Mouse (Mus musculus) splenic B cell, adult 2 months (primary cell): ENCODE results near the gene Ttc37.
A peak's percentile ranks its signal among the peaks of the same experiment; 100 is the strongest.

Experiments used
- DNase-seq: peaks from one replicate; pipeline ENCODE4 v3.0.0-alpha.2; 2011; ENCODE audit warnings: low read depth, low spot score
- H3K27me3 ChIP-seq: 2 replicates; pipeline ENCODE4 v1.6.1; 2012; ENCODE audit warnings: mild to moderate bottlenecking, low read length, moderate library complexity, mixed read lengths; ENCODE audit not compliant: control insufficient read depth, poor library complexity, insufficient read depth, severe bottlenecking
- H3K36me3 ChIP-seq: 2 replicates; pipeline ENCODE4 v1.6.1; 2012; ENCODE audit warnings: mild to moderate bottlenecking, low read length, moderate library complexity, mixed read lengths; ENCODE audit not compliant: control insufficient read depth, poor library complexity, insufficient read depth, severe bottlenecking

Ttc37 gene

GRCm38 (mm10) chr13:76195431-76196138 lies 97.1 kb downstream of the Ttc37 start:
- Histone ChIP-seq H3K27me3 (no peaks in the 10 kb centered on the region; the same call in 1 of the 2 replicates), H3K36me3 (peaks cover 4% of the 10 kb centered on the region; the same call in 1 of the 2 replicates)
- no peak for DNase-seq

DNA sequence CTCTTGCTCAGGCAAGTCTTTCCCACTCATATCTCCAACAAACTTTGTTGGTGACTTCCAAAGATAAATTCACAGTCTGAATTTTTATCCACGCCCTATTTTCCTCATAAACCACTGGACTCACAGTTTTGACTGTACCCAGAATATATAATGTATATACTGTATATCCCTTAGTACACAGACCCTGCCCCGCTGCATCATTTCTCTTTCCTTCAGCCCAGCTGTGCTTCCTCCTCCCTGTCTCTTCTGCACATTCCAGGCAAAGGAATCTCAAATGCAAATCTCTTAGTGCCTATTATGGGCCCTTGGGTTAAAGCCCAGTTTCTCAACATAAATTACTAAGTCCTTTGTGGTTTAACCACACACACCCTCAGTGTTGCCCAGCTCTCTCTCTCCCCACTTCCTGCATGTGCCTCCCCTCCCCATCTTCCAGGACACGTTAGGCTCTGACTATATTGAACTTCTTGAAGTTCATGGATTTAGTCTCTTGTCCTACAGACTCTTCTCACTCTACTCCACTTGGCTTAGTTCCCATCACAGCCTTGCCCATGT lies 98.8 kb downstream of the Ttc37 start:
- no peaks in the 10 kb centered on the region; the same call in 1 of the 2 replicates for H3K27me3 ChIP-seq
- DNase-seq: no peak
- 0 out of 2 replicates have a peak, but pooled peaks cover 2% of the 10 kb centered on the region for H3K36me3 ChIP-seq

- Histone ChIP-seq H3K36me3 (no peaks in the 10 kb centered on the region), H3K27me3 (no peaks in the 10 kb centered on the region; the same call in 1 of the 2 replicates)
- DNase-seq: no peak
Measured at GRCm38 (mm10) chr13:76199943-76200342, 101.4 kb downstream of the Ttc37 start.

- no peaks in the 10 kb centered on the region for H3K36me3 ChIP-seq
- no peak for DNase-seq
- no peaks in the 10 kb centered on the region for H3K27me3 ChIP-seq
Measured at GRCm38 (mm10) chr13:76214928-76215327, 116.4 kb downstream of the Ttc37 start.

DNA sequence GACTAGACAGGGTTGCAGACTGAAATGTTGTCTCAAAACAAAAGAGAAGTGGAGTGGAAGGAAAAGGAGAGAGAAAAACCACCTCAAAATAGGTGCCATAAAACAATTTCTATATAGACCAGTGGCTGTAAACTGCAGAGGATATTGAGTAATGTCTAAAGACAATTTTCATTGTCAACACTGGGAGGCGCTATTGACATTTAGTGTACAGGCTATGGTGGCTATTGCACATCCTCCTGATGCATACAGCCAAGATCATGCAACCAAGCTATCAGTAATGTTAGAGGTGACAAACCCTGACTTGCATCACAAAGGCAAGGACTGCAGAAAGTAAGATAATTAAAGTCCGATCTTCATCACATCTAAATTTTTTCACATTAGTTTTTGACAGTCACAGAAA lies 116.9 kb downstream of the Ttc37 start:
- Histone ChIP-seq H3K36me3 (no peaks in the 10 kb centered on the region), H3K27me3 (no peaks in the 10 kb centered on the region)
- peak; percentile 6 for DNase-seq
